Mouse (Mus musculus): Measurements from ENCODE around the gene Wnk4.
A peak's percentile ranks its signal among the peaks of the same experiment; 100 is the strongest.
"Not testable (repeated sequence)": the region's sequence is repeated elsewhere in the genome, so short reads cannot be mapped to it uniquely, and the experiment has no call there.

The Wnk4 gene

DNA sequence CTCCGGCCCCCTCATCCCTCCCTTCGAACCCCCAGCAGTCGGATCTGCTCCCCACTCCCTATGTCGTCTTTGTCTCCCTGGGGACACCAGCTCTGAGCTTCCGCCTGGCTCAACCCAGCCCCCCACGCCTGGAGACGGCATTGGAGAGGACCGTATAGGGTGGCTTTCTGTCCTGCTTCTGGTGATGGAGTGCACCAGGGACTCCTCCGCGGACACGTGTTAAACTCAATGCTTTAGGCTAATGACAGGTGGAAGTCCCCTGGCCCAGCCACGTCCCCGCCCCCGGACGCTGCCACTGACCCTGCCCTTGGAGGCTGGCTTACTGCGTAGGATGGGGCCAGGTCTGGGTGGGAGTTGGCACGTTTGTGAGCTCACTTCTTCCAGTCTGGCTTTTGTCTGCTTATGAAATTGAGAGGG, 56.1 kb downstream of the Wnk4 start:
- DNase-seq (ENCODE audit: low read depth, low spot score) = no peak

DNA sequence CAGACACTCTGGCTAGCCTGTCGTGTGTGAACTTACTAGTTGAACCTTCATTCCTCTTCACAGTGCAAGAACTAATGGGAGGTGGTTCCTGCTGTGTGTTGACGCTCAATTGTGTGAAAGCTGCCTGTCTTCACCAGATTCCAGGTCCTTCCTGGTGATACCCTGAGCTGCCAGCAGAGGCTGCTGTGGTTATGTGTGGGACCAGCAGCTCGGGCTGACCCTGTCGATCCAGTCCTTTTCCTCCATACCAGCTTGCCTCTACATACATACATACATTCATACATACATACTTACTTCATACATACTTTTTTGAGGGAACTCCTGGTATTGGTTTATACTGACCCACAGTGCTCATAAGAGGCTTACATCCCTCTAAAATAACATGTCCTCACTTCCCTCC, 63.2 kb downstream of the Wnk4 start:
- DNase-seq (ENCODE audit: low read depth, low spot score) = peak; percentile 82

DNA sequence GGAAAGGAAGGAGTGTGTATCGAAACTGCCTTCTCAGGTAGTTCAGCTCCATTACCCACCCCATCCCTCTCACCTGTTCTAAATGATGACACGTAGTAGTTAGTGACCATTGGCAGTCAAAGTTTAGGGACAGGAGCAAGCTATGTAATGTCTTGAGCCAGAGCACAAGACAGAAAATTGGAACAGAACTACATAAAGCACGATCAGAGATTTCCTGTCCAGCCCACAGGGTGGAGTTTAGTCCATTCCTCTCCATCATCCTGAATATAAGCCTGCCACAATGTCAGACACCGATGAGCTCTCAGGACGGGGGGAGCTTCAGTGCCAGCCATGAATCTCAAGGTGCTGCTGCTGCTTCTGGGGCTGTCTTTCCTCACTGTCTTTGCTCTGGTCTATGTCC, 64.4 kb downstream of the Wnk4 start, which contains the start of gene Aoc2:
Gene Aoc2 (plus strand): TSS at position 301 of the 400 bp plus-strand sequence.
- no peak for DNase-seq (ENCODE audit: low read depth, low spot score)

DNA sequence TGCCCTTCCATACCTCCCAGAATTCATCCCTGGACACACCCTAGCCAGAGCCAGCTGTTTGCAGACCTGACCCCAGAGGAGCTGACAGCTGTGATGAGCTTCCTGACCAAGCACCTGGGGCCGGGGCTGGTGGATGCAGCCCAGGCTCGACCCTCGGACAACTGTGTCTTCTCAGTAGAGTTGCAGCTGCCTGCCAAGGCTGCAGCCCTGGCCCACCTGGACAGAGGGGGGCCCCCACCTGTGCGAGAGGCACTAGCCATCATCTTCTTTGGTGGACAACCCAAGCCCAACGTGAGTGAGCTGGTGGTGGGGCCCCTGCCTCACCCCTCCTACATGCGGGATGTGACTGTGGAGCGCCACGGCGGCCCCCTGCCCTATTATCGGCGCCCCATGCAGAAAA, 64.8 kb downstream of the Wnk4 start:
- not testable (repeated sequence) for DNase-seq (ENCODE audit: low read depth, low spot score)

DNA sequence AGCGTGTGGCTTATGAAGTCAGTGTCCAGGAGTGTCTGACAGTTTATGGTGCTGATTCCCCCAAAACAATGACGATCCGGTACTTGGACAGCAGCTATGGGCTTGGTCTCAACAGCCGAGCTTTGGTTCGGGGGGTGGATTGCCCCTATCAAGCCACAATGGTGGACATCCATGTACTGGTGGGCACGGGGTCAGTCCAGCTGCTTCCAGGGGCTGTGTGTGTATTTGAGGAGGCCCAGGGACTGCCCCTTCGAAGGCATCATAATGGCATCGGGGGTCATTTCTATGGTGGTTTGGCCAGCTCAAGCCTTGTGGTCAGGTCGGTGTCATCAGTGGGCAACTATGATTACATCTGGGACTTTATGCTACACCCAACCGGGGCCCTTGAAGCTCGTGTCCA, 65.8 kb downstream of the Wnk4 start:
- DNase-seq (ENCODE audit: low read depth, low spot score) = no peak

Measured in R1 (cell line).